Mouse (Mus musculus) layer of hippocampus, adult 8-10 months (tissue): ENCODE measurements around the gene Gm45213. TPM values are rescaled to one million over a fixed set of nuclear protein-coding genes. Genes with fewer than 3 reads are reported as not detected.

ENCODE experiments used
- DNase-seq, 2 experiments: peaks; one replicate each; pipeline ENCODE4 v3.0.0; 2022; ENCODE audit warnings: low spot score in 2 of 2
- total RNA-seq, 4 experiments: library from RNA; stranded (reverse); gene quantifications; 2 replicates each; pipeline ENCODE4 v1.2.4; 2022

Gm45213 gene
- total RNA-seq, result not detected

- DNase-seq, result no peak
Observed at GRCm38 (mm10) chr7:66043552-66044459, at the start of gene Gm45213. TSS of gene Gm45213 (plus strand) at chr7:66043602.

- DNase-seq, result peak in 1 of 2 experiments; percentile 16
Observed at GRCm38 (mm10) chr7:66001035-66001754, 42.2 kb upstream of the Gm45213 start.

- DNase-seq, result no peak
Observed at GRCm38 (mm10) chr7:66001797-66002196, 41.6 kb upstream of the Gm45213 start.

- no peak for DNase-seq
Observed at GRCm38 (mm10) chr7:66003447-66003846, 40.0 kb upstream of the Gm45213 start.

- no peak for DNase-seq
Observed at GRCm38 (mm10) chr7:66003865-66004638, 39.4 kb upstream of the Gm45213 start.

- DNase-seq, result no peak
Observed at GRCm38 (mm10) chr7:66005066-66005465, 38.3 kb upstream of the Gm45213 start.

GRCm38 (mm10) chr7:66008161-66008891 is 35.1 kb upstream of the Gm45213 start:
- peak; percentile 18 to 27 for DNase-seq

GRCm38 (mm10) chr7:66008892-66009273 is 34.5 kb upstream of the Gm45213 start:
- peak; percentile 24 to 30 for DNase-seq

- DNase-seq, result no peak
Observed at GRCm38 (mm10) chr7:66010518-66010917, 32.9 kb upstream of the Gm45213 start.

GRCm38 (mm10) chr7:66027747-66028146 is 15.7 kb upstream of the Gm45213 start:
- no peak for DNase-seq

- DNase-seq, result no peak
Observed at GRCm38 (mm10) chr7:66028766-66029512, 14.5 kb upstream of the Gm45213 start.

- no peak for DNase-seq
Observed at GRCm38 (mm10) chr7:66036809-66037208, 6.6 kb upstream of the Gm45213 start.

- DNase-seq, result no peak
Observed at GRCm38 (mm10) chr7:66038261-66038660, 5.1 kb upstream of the Gm45213 start.

GRCm38 (mm10) chr7:66038730-66039129 is 4.7 kb upstream of the Gm45213 start:
- DNase-seq, result no peak

- DNase-seq, result no peak
Observed at GRCm38 (mm10) chr7:66040026-66040814, 3.2 kb upstream of the Gm45213 start.

- DNase-seq, result no peak
Observed at GRCm38 (mm10) chr7:66044617-66045016, 1.2 kb downstream of the Gm45213 start.

- no peak for DNase-seq
Observed at GRCm38 (mm10) chr7:66046921-66047918, 3.8 kb downstream of the Gm45213 start.

GRCm38 (mm10) chr7:66047975-66048374 is 4.6 kb downstream of the Gm45213 start:
- no peak for DNase-seq
